Mouse (Mus musculus): ENCODE data around the gene Tmem179b. TPM values are rescaled to one million over a fixed set of nuclear protein-coding genes. Genes with fewer than 3 reads are reported as not detected.

The Tmem179b gene
- 114 and 127 TPM in 2 replicates for polyA plus RNA-seq (2015; fragmentation: Nextera tagmentation; extraction: Ambion mirVana)

DNA sequence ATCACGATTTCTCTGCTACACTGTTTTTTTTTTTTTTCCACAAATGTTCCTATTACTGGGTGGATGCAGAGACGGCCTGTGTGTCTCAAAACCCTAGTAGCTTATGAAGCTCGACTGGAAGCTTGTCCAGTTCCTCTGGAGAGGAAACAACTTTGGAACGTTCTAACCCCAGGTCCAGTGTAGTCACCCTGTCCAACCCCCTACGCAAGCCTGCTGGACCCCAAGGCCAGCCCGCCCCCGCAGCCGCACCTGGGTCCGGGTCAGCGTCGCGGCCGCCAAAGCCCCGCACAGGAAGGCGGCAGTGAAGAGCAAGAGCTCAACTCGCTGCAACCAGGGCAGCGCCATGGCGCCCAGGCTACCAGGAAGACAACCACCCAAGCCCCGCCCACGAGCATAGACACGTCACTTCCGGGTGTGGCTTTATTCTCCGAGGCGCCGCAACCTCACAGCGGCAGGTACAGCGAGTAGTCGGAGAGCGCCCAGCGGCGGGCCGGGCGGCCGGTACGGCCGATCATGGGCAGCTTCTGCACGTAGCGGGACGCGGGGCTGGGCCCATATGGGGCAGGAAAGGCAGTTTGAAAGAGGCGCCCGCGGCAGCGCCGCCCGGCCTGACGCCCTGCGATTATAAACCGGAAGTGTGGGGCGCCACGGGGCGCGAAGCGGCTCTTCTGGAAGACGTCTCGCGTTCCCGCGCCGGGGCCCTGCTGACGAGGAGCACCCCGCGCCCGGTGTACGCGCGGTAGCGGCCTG is at the start of gene Tmem179b:
Tmem179b (minus strand) TSS at position 382 of the 750 bp plus-strand sequence.
- no peaks in the 10 kb centered on the region for H3K9me3 ChIP-seq (ENCODE audit: low read length)
- H3K4me3 ChIP-seq (ENCODE audit: low read depth, low read length), result peak within 1 kb of the TSS; percentile 85
- peak; percentile 96 for DNase-seq (ENCODE audit: low spot score)
- H3K27ac ChIP-seq (ENCODE audit: low read length), result peak within 1 kb of the TSS; percentile 97
- H3K36me3 ChIP-seq (ENCODE audit: insufficient read depth, low read length), result peaks cover 2% of the 10 kb centered on the region; the same call in 1 of the 2 replicates
- under 1% methylated on average over 58 of the region's 68 CpGs for WGBS
- H3K9ac ChIP-seq (replicated peaks; ENCODE audit: low read depth), result peak within 1 kb of the TSS; percentile 85
- peak within 1 kb of the TSS; percentile 96 for H3K4me2 ChIP-seq (replicated peaks; ENCODE audit: low read depth, low read length)
- peak; percentile 45 for TF ChIP-seq CTCF (IDR thresholded peaks at IDR 0.05)
- no peak for TF ChIP-seq EP300 (IDR thresholded peaks at IDR 0.05)
- no peaks in the 10 kb centered on the region for H3K27me3 ChIP-seq (replicated peaks; ENCODE audit: insufficient read depth, low read length)
- peaks cover 20% of the 10 kb centered on the region; the same call in 1 of the 2 replicates for H3K4me1 ChIP-seq (ENCODE audit: insufficient read depth, low read depth, low read length)
- peak; percentile 95 for ATAC-seq

- no peak overlapping the region for H3K9ac ChIP-seq (replicated peaks; ENCODE audit: low read depth)
- H3K4me2 ChIP-seq (replicated peaks; ENCODE audit: low read depth, low read length), result peak overlapping the region; percentile 73; the same call in 1 of the 2 replicates
- ATAC-seq (no peak), DNase-seq (ENCODE audit: low spot score) (no peak)
- WGBS, result 65% methylated on average over 8 of the region's 8 CpGs
- no peak overlapping the region for H3K4me3 ChIP-seq (ENCODE audit: low read depth, low read length)
- TF ChIP-seq CTCF (IDR thresholded peaks at IDR 0.05), result no peak
- no peak for TF ChIP-seq EP300 (IDR thresholded peaks at IDR 0.05)
- H3K27me3 ChIP-seq (replicated peaks; ENCODE audit: insufficient read depth, low read length), result no peaks in the 10 kb centered on the region
- 0 out of 2 replicates have a peak, but pooled peaks cover 5% of the 10 kb centered on the region for H3K4me1 ChIP-seq (ENCODE audit: insufficient read depth, low read depth, low read length)
- H3K27ac ChIP-seq (ENCODE audit: low read length), result no peak overlapping the region
- H3K9me3 ChIP-seq (ENCODE audit: low read length), result no peaks in the 10 kb centered on the region
- peaks cover 35% of the 10 kb centered on the region for H3K36me3 ChIP-seq (ENCODE audit: insufficient read depth, low read length)
Measured at GRCm38 (mm10) chr19:8822696-8823095, 48.4 kb upstream of the Tmem179b start.

GRCm38 (mm10) chr19:8821146-8821545 is 46.9 kb upstream of the Tmem179b start:
- H3K4me2 ChIP-seq (replicated peaks; ENCODE audit: low read depth, low read length), result peak overlapping the region; percentile 73
- ATAC-seq (no peak), DNase-seq (ENCODE audit: low spot score) (peak; percentile 65)
- H3K4me3 ChIP-seq (ENCODE audit: low read depth, low read length), result peak overlapping the region; percentile 99
- H3K36me3 ChIP-seq (ENCODE audit: insufficient read depth, low read length), result peaks cover 23% of the 10 kb centered on the region
- no peaks in the 10 kb centered on the region for H3K9me3 ChIP-seq (ENCODE audit: low read length)
- peak overlapping the region; percentile 91 for H3K9ac ChIP-seq (replicated peaks; ENCODE audit: low read depth)
- no peaks in the 10 kb centered on the region for H3K27me3 ChIP-seq (replicated peaks; ENCODE audit: insufficient read depth, low read length)
- H3K4me1 ChIP-seq (ENCODE audit: insufficient read depth, low read depth, low read length), result 0 out of 2 replicates have a peak, but pooled peaks cover 5% of the 10 kb centered on the region
- peak overlapping the region; percentile 97 for H3K27ac ChIP-seq (ENCODE audit: low read length)
- no peak for TF ChIP-seq EP300 (IDR thresholded peaks at IDR 0.05)
- no peak for TF ChIP-seq CTCF (IDR thresholded peaks at IDR 0.05)
- under 1% methylated on average over 7 of the region's 7 CpGs for WGBS

- Histone ChIP-seq H3K27me3 (replicated peaks; ENCODE audit: insufficient read depth, low read length) (no peaks in the 10 kb centered on the region), H3K9me3 (ENCODE audit: low read length) (no peaks in the 10 kb centered on the region), H3K4me3 (ENCODE audit: low read depth, low read length) (peak overlapping the region; percentile 99), H3K4me1 (ENCODE audit: insufficient read depth, low read depth, low read length) (0 out of 2 replicates have a peak, but pooled peaks cover 5% of the 10 kb centered on the region), H3K36me3 (ENCODE audit: insufficient read depth, low read length) (peaks cover 17% of the 10 kb centered on the region), H3K4me2 (replicated peaks; ENCODE audit: low read depth, low read length) (peak overlapping the region; percentile 73), H3K9ac (replicated peaks; ENCODE audit: low read depth) (peak overlapping the region; percentile 91), H3K27ac (ENCODE audit: low read length) (peak overlapping the region; percentile 97)
- peak; percentile 5 for ATAC-seq
- 2% methylated on average over 42 of the region's 48 CpGs for WGBS
- TF ChIP-seq CTCF (IDR thresholded peaks at IDR 0.05) (no peak), EP300 (IDR thresholded peaks at IDR 0.05) (no peak)
- DNase-seq (ENCODE audit: low spot score), result peak; percentile 30
Measured at GRCm38 (mm10) chr19:8820424-8820956, 46.2 kb upstream of the Tmem179b start.

GRCm38 (mm10) chr19:8819596-8820423 is 45.5 kb upstream of the Tmem179b start, which contains the start of gene Hnrnpul2:
TSS of gene Hnrnpul2 (plus strand) at chr19:8820010.
- Histone ChIP-seq H3K4me1 (ENCODE audit: insufficient read depth, low read depth, low read length) (0 out of 2 replicates have a peak, but pooled peaks cover 5% of the 10 kb centered on the region), H3K36me3 (ENCODE audit: insufficient read depth, low read length) (peaks cover 12% of the 10 kb centered on the region), H3K27ac (ENCODE audit: low read length) (peak within 1 kb of the TSS; percentile 97), H3K9me3 (ENCODE audit: low read length) (no peaks in the 10 kb centered on the region), H3K27me3 (replicated peaks; ENCODE audit: insufficient read depth, low read length) (no peaks in the 10 kb centered on the region), H3K9ac (replicated peaks; ENCODE audit: low read depth) (peak within 1 kb of the TSS; percentile 91), H3K4me3 (ENCODE audit: low read depth, low read length) (peak within 1 kb of the TSS; percentile 99), H3K4me2 (replicated peaks; ENCODE audit: low read depth, low read length) (peak within 1 kb of the TSS; percentile 73)
- TF ChIP-seq CTCF (IDR thresholded peaks at IDR 0.05) (peak; percentile 24; the same call in 1 of the 2 replicates), EP300 (IDR thresholded peaks at IDR 0.05) (no peak; the same call in 1 of the 2 replicates)
- DNase-seq (ENCODE audit: low spot score) (peak; percentile 100), ATAC-seq (peak; percentile 94)
- under 1% methylated on average over 66 of the region's 83 CpGs for WGBS

Measured in lung, postnatal 0 days (tissue).